Mouse (Mus musculus): Measurements from ENCODE around the gene Capn1. TPM values are rescaled to one million over a fixed set of nuclear protein-coding genes. Genes with fewer than 3 reads are reported as not detected.

Gene Capn1
- polyA plus RNA-seq, 1 experiment from 2014 or later: 16.1 TPM

- WGBS: 66% methylated on average over 14 of the region's 14 CpGs
- Histone ChIP-seq H3K4me2 (replicated peaks; ENCODE audit: low read depth, low read length) (no peak overlapping the region), H3K36me3 (ENCODE audit: control insufficient read depth, insufficient read depth, low read length) (no peaks in the 10 kb centered on the region), H3K9me3 (ENCODE audit: control insufficient read depth, low read depth, low read length) (no peaks in the 10 kb centered on the region), H3K27me3 (ENCODE audit: control insufficient read depth, insufficient read depth, low read length) (no peaks in the 10 kb centered on the region), H3K4me3 (ENCODE audit: low read depth, low read length) (no peak overlapping the region), H3K27ac (ENCODE audit: low read length) (no peak overlapping the region), H3K9ac (replicated peaks; ENCODE audit: low read depth, low read length) (no peak overlapping the region), H3K4me1 (ENCODE audit: control insufficient read depth, insufficient read depth, low read length) (no peaks in the 10 kb centered on the region)
- no peak for ATAC-seq (ENCODE audit: insufficient number of reproducible peaks, insufficient read depth, low FRiP score, low read depth)
Observed at GRCm38 (mm10) chr19:6030520-6031280, 15.0 kb upstream of the Capn1 start.

- no peaks in the 10 kb centered on the region for H3K36me3 ChIP-seq (ENCODE audit: control insufficient read depth, insufficient read depth, low read length)
- H3K27me3 ChIP-seq (ENCODE audit: control insufficient read depth, insufficient read depth, low read length): no peaks in the 10 kb centered on the region
- H3K4me1 ChIP-seq (ENCODE audit: control insufficient read depth, insufficient read depth, low read length): no peaks in the 10 kb centered on the region
- no peak overlapping the region for H3K4me2 ChIP-seq (replicated peaks; ENCODE audit: low read depth, low read length)
- no peak overlapping the region for H3K27ac ChIP-seq (ENCODE audit: low read length)
- 73% methylated on average over 9 of the region's 9 CpGs for WGBS
- ATAC-seq (ENCODE audit: insufficient number of reproducible peaks, insufficient read depth, low FRiP score, low read depth): no peak
- no peak overlapping the region for H3K9ac ChIP-seq (replicated peaks; ENCODE audit: low read depth, low read length)
- no peaks in the 10 kb centered on the region for H3K9me3 ChIP-seq (ENCODE audit: control insufficient read depth, low read depth, low read length)
- H3K4me3 ChIP-seq (ENCODE audit: low read depth, low read length): no peak overlapping the region
Observed at GRCm38 (mm10) chr19:6029426-6029825, 13.7 kb upstream of the Capn1 start.

- no peak overlapping the region for H3K4me3 ChIP-seq (ENCODE audit: low read depth, low read length)
Observed at GRCm38 (mm10) chr19:6028991-6029390, 13.3 kb upstream of the Capn1 start.

GRCm38 (mm10) chr19:6023930-6024329 lies 8.2 kb upstream of the Capn1 start:
- Histone ChIP-seq H3K27ac (ENCODE audit: low read length) (no peak overlapping the region), H3K4me3 (ENCODE audit: low read depth, low read length) (no peak overlapping the region), H3K9ac (replicated peaks; ENCODE audit: low read depth, low read length) (no peak overlapping the region), H3K4me2 (replicated peaks; ENCODE audit: low read depth, low read length) (no peak overlapping the region), H3K36me3 (ENCODE audit: control insufficient read depth, insufficient read depth, low read length) (no peaks in the 10 kb centered on the region), H3K4me1 (ENCODE audit: control insufficient read depth, insufficient read depth, low read length) (no peaks in the 10 kb centered on the region), H3K9me3 (ENCODE audit: control insufficient read depth, low read depth, low read length) (no peaks in the 10 kb centered on the region), H3K27me3 (ENCODE audit: control insufficient read depth, insufficient read depth, low read length) (no peaks in the 10 kb centered on the region)
- no peak for ATAC-seq (ENCODE audit: insufficient number of reproducible peaks, insufficient read depth, low FRiP score, low read depth)
- WGBS: 85% methylated on average over 7 of the region's 7 CpGs

More at GRCm38 (mm10) chr19:6028991-6029390, 13.3 kb upstream of the Capn1 start:
- no peaks in the 10 kb centered on the region for H3K4me1 ChIP-seq (ENCODE audit: control insufficient read depth, insufficient read depth, low read length)
- WGBS: 79% methylated on average over 6 of the region's 6 CpGs
- H3K36me3 ChIP-seq (ENCODE audit: control insufficient read depth, insufficient read depth, low read length): no peaks in the 10 kb centered on the region
- H3K9me3 ChIP-seq (ENCODE audit: control insufficient read depth, low read depth, low read length): no peaks in the 10 kb centered on the region
- H3K27ac ChIP-seq (ENCODE audit: low read length): no peak overlapping the region
- no peak for ATAC-seq (ENCODE audit: insufficient number of reproducible peaks, insufficient read depth, low FRiP score, low read depth)
- H3K27me3 ChIP-seq (ENCODE audit: control insufficient read depth, insufficient read depth, low read length): no peaks in the 10 kb centered on the region
- no peak overlapping the region for H3K4me2 ChIP-seq (replicated peaks; ENCODE audit: low read depth, low read length)
- no peak overlapping the region for H3K9ac ChIP-seq (replicated peaks; ENCODE audit: low read depth, low read length)

- no peak overlapping the region for H3K4me2 ChIP-seq (replicated peaks; ENCODE audit: low read depth, low read length)
- no peak overlapping the region for H3K9ac ChIP-seq (replicated peaks; ENCODE audit: low read depth, low read length)
- no peaks in the 10 kb centered on the region for H3K9me3 ChIP-seq (ENCODE audit: control insufficient read depth, low read depth, low read length)
- H3K27ac ChIP-seq (ENCODE audit: low read length): no peak overlapping the region
- no peaks in the 10 kb centered on the region for H3K4me1 ChIP-seq (ENCODE audit: control insufficient read depth, insufficient read depth, low read length)
- H3K4me3 ChIP-seq (ENCODE audit: low read depth, low read length): no peak overlapping the region
- no peaks in the 10 kb centered on the region for H3K36me3 ChIP-seq (ENCODE audit: control insufficient read depth, insufficient read depth, low read length)
- 53% methylated on average over 8 of the region's 8 CpGs for WGBS
- no peak for ATAC-seq (ENCODE audit: insufficient number of reproducible peaks, insufficient read depth, low FRiP score, low read depth)
- H3K27me3 ChIP-seq (ENCODE audit: control insufficient read depth, insufficient read depth, low read length): no peaks in the 10 kb centered on the region
Observed at GRCm38 (mm10) chr19:6023059-6023458, 7.4 kb upstream of the Capn1 start.

- Histone ChIP-seq H3K4me3 (ENCODE audit: low read depth, low read length) (no peak overlapping the region), H3K4me2 (replicated peaks; ENCODE audit: low read depth, low read length) (no peak overlapping the region), H3K27me3 (ENCODE audit: control insufficient read depth, insufficient read depth, low read length) (no peaks in the 10 kb centered on the region), H3K27ac (ENCODE audit: low read length) (no peak overlapping the region), H3K9ac (replicated peaks; ENCODE audit: low read depth, low read length) (no peak overlapping the region), H3K36me3 (ENCODE audit: control insufficient read depth, insufficient read depth, low read length) (no peaks in the 10 kb centered on the region), H3K9me3 (ENCODE audit: control insufficient read depth, low read depth, low read length) (no peaks in the 10 kb centered on the region), H3K4me1 (ENCODE audit: control insufficient read depth, insufficient read depth, low read length) (no peaks in the 10 kb centered on the region)
- no peak for ATAC-seq (ENCODE audit: insufficient number of reproducible peaks, insufficient read depth, low FRiP score, low read depth)
- 60% methylated on average over 3 of the region's 3 CpGs for WGBS
Observed at GRCm38 (mm10) chr19:6020276-6020675, 4.6 kb upstream of the Capn1 start.

GRCm38 (mm10) chr19:6018142-6019089 lies 2.7 kb upstream of the Capn1 start:
- ATAC-seq (ENCODE audit: insufficient number of reproducible peaks, insufficient read depth, low FRiP score, low read depth): no peak
- no peaks in the 10 kb centered on the region for H3K9me3 ChIP-seq (ENCODE audit: control insufficient read depth, low read depth, low read length)
- H3K27me3 ChIP-seq (ENCODE audit: control insufficient read depth, insufficient read depth, low read length): no peaks in the 10 kb centered on the region
- WGBS: 29% methylated on average over 15 of the region's 15 CpGs
- H3K9ac ChIP-seq (replicated peaks; ENCODE audit: low read depth, low read length): no peak overlapping the region
- no peak overlapping the region for H3K27ac ChIP-seq (ENCODE audit: low read length)
- H3K4me2 ChIP-seq (replicated peaks; ENCODE audit: low read depth, low read length): no peak overlapping the region
- no peaks in the 10 kb centered on the region for H3K36me3 ChIP-seq (ENCODE audit: control insufficient read depth, insufficient read depth, low read length)
- H3K4me1 ChIP-seq (ENCODE audit: control insufficient read depth, insufficient read depth, low read length): 0 out of 2 replicates have a peak, but pooled peaks cover 3% of the 10 kb centered on the region
- no peak overlapping the region for H3K4me3 ChIP-seq (ENCODE audit: low read depth, low read length)

- H3K9me3 ChIP-seq (ENCODE audit: control insufficient read depth, low read depth, low read length): no peaks in the 10 kb centered on the region
- no peaks in the 10 kb centered on the region for H3K27me3 ChIP-seq (ENCODE audit: control insufficient read depth, insufficient read depth, low read length)
- no peaks in the 10 kb centered on the region for H3K36me3 ChIP-seq (ENCODE audit: control insufficient read depth, insufficient read depth, low read length)
- H3K4me1 ChIP-seq (ENCODE audit: control insufficient read depth, insufficient read depth, low read length): 0 out of 2 replicates have a peak, but pooled peaks cover 3% of the 10 kb centered on the region
- ATAC-seq (ENCODE audit: insufficient number of reproducible peaks, insufficient read depth, low FRiP score, low read depth): no peak
- H3K9ac ChIP-seq (replicated peaks; ENCODE audit: low read depth, low read length): no peak overlapping the region
- no peak overlapping the region for H3K27ac ChIP-seq (ENCODE audit: low read length)
- no peak overlapping the region for H3K4me2 ChIP-seq (replicated peaks; ENCODE audit: low read depth, low read length)
- WGBS: 56% methylated on average over 7 of the region's 7 CpGs
- no peak overlapping the region for H3K4me3 ChIP-seq (ENCODE audit: low read depth, low read length)
Observed at GRCm38 (mm10) chr19:6016532-6016931, 835 bp upstream of the Capn1 start.

Measured in stomach, embryonic 14.5 days (tissue).